Mouse (Mus musculus): ENCODE measurements around the gene Gm28710.

DNA sequence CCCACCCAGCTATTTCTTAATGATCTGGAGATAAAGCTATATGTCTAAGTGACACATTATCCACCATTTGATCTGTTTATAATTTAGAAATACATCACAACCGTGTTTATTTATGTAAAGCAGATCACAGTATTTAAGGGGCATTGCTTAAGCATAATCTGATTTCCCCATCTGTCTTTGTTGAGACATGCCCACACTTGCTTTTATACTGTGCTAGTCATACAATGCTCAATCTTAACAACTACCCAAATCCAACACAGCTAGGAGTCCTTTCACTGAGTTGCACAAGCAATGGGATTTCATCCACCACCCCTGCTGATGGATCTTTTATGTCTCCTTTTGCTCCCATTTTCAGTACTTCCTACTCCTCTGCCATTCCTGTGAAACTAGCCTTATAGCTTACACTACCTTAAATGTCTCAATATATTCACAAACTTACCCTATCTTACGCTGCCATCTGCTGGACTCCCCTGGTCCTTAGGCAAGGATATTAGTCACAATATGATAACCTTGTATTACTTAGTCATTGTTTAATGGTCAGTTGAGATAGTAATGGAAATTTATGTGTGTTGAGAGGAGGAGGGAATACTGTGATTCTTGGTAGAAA, 77.8 kb downstream of the Gm28710 start:
- TF ChIP-seq EP300 (IDR thresholded peaks at IDR 0.05; ENCODE audit: insufficient read depth, low read depth, low read length) (no peak), CTCF (IDR thresholded peaks at IDR 0.05; ENCODE audit: low read depth, low read length) (peak; percentile 8)

All from ES-Bruce4 (cell line).